Mouse (Mus musculus) spleen, postnatal 4 days (tissue): ENCODE results near the gene Schip1.

Experiments
- DNase-seq, 2 experiments: peaks; one replicate each; pipeline ENCODE4 v3.0.0; 2022; ENCODE audit warnings: low spot score in 2 of 2

The Schip1 gene

GRCm38 (mm10) chr3:68555087-68555662, 490.6 kb downstream of the Schip1 start:
- DNase-seq: no peak

DNA sequence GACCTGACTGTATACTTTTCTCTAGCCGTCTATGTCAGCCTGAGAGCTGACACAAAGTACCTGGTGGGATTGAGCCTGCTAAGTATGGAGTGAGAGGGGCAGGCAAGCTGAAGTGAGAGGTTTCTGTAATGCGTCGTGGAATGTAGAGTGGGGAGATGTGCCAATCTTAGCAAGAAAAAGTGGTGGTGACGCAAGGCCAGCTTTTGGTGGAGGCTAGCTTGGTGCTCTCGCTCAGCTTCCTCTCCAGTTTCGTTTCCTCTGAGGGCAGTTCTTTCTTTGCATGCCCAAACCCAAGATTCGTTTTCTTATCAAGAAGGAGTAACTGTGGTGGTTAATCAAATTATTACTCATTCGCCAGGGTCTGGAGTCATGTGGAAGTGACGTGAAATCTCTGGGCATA, 492.3 kb downstream of the Schip1 start:
- DNase-seq: no peak

GRCm38 (mm10) chr3:68558744-68559143, 494.1 kb downstream of the Schip1 start:
- no peak for DNase-seq

- no peak for DNase-seq
Measured at GRCm38 (mm10) chr3:68560057-68560456, 495.5 kb downstream of the Schip1 start.

GRCm38 (mm10) chr3:68562838-68563237, 498.2 kb downstream of the Schip1 start:
- no peak for DNase-seq

GRCm38 (mm10) chr3:68563922-68564321, 499.3 kb downstream of the Schip1 start:
- no peak for DNase-seq

- DNase-seq: no peak
Measured at GRCm38 (mm10) chr3:68564978-68565674, 500.5 kb downstream of the Schip1 start.

GRCm38 (mm10) chr3:68565675-68566055, 501.1 kb downstream of the Schip1 start:
- no peak for DNase-seq

- no peak for DNase-seq
Measured at GRCm38 (mm10) chr3:68567581-68567980, 503.0 kb downstream of the Schip1 start.

DNA sequence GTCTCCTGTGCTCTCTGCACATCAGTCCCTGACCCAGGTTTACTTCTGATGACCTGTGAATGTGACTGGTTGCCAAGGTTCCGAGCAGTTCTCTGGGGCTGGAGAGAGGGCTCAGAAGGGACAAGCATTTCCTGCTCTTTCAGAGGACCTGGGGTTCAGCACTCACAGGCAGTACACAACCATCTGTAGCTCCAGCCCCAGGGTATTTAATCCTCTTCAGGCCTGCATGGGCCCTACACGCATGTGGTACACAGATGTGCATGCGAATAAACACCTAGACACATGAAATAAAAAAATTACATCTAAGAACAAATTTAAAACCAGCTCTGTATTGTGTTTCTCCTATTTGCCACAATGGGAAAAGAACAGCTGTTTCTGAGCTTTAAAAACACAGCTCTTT, 503.5 kb downstream of the Schip1 start:
- DNase-seq: no peak

GRCm38 (mm10) chr3:68568716-68569115, 504.1 kb downstream of the Schip1 start:
- no peak for DNase-seq

DNA sequence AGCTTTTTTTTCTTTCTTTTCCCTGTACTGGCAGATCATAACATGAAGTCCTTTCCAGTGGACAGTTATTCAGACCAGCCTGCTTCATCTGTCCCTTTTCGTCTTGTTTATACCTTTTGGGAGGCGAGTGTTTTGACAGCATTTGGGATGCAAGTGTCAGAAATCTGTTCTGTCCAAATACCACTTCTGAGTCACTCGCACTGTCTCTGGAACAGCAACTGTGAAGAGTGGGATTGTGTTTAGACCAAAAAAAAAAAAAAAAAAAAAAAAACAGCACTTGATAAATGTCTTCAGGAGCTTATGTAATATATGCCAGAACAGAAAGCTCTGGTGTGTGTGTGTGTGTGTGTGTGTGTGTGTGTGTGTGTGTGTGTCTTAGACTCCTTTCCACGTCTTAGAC, 505.7 kb downstream of the Schip1 start:
- DNase-seq: no peak

GRCm38 (mm10) chr3:68572249-68573225, 507.9 kb downstream of the Schip1 start:
- DNase-seq: no peak

GRCm38 (mm10) chr3:68573226-68573624, 508.6 kb downstream of the Schip1 start:
- no peak for DNase-seq

- DNase-seq: no peak
Measured at GRCm38 (mm10) chr3:68574097-68574496, 509.5 kb downstream of the Schip1 start.

- no peak for DNase-seq
Measured at GRCm38 (mm10) chr3:68574565-68574964, 510.0 kb downstream of the Schip1 start.

GRCm38 (mm10) chr3:68575636-68576340, 511.2 kb downstream of the Schip1 start:
- no peak for DNase-seq

DNA sequence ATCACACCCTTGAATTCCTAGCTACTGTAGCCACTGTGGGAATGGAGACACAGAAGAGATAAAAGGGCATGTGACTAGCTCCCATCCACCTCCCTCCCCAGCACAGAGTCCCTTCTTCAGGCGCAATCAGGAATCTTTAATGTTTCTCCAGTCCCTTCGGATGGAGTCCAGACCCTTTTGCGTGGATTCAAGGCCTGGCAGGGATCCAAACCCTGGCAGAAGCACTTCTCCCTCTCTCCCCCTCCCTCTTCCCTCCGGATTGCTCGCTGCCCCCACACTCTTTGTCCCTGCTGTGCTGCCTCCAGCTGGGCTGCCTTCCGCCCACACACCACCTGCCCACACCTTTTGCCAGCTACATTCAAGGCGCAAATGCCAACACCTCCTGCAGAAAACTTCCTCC, 511.8 kb downstream of the Schip1 start:
- DNase-seq: no peak

DNA sequence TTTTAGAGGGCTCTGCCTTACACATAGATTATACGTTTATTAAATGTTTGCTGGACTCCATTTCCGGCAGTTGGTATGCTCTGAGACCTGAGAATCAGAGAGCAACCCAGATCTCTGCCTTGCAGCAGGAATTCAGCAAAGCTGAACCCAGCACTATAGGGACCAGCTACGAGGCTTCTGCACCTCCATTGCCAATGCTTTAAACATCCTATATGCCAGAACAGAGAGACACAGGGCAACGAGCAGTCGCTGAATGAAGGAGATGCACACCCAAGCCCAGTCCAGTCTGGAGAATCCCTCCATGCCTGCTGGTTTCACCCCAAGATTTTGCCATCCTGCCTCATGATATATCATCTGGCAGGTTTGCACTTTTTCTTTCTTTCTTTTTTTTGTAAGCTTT, 512.3 kb downstream of the Schip1 start:
- no peak for DNase-seq

GRCm38 (mm10) chr3:68581591-68581990, 517.0 kb downstream of the Schip1 start:
- DNase-seq: no peak

DNA sequence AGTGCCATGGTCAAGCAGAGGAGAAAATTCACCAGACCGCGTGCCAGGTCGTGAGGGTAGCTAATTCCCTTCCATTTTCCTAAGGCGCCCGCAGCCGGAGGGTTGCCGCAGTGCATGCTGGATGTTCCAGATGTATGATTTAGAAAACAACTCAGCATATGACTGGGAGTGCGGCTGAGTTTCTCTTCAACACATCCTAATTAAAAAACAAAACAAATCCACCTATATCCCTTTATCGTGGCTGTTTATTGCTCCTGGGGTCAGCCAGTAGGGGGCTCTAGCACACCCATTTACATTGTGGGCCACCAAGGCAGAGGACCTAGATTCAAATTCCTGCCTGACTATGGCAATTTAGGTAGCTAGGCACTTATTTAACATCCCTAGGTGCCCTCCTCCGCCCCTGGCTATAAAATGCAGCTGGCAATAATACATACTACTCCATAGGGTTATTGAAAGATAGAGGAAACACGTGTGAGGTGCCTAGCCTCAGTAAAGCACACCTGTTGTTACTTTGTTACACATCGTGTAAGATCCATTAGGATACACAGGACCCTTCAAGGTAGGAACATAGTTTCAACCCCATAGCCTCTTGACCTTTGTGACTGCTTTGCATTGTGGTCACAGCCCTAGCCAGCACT, 517.6 kb downstream of the Schip1 start:
- DNase-seq: no peak
